Mouse (Mus musculus): ENCODE results near the gene Ctla2b. TPM values are rescaled to one million over a fixed set of nuclear protein-coding genes. Genes with fewer than 3 reads are reported as not detected.
A peak's percentile ranks its signal among the peaks of the same experiment; 100 is the strongest.
"Not testable (repeated sequence)": the region's sequence is repeated elsewhere in the genome, so short reads cannot be mapped to it uniquely, and the experiment has no call there.

Gene Ctla2b
- total RNA-seq (2021) = 1 to 10 TPM; 1.3 to 4.3 TPM
- long read RNA-seq, experiment 1 = 0 reads
- long read RNA-seq, experiment 2, partial matches to known transcripts = 0 of 1 reads
- long read RNA-seq, experiment 2, other reads (novel, unspliced or antisense) = 0 of 1 reads

- DNase-seq = peak; percentile 67
These were observed at the start of gene Ctla2b for GRCm38 (mm10) chr13:60897328-60897727. Gene Ctla2b, minus strand, starts transcription at chr13:60897447.

GRCm38 (mm10) chr13:60941884-60942283 is 44.6 kb upstream of the Ctla2b start, which contains the start of gene Tpbpa:
Gene Tpbpa, minus strand, starts transcription at chr13:60941984.
- not testable (repeated sequence) for DNase-seq

GRCm38 (mm10) chr13:60936500-60936901 is 39.3 kb upstream of the Ctla2b start, which contains the start of the genes Gm49391 and Ctla2a:
Gene Gm49391, minus strand, starts transcription at chr13:60936571.
Gene Ctla2a, minus strand, starts transcription at chr13:60936625.
- DNase-seq = peak; percentile 28

GRCm38 (mm10) chr13:60935490-60935889 is 38.2 kb upstream of the Ctla2b start, which contains the start of gene Gm49393:
Gene Gm49393, minus strand, starts transcription at chr13:60935590.
- DNase-seq = not testable (repeated sequence)

- not testable (repeated sequence) for DNase-seq
These were observed 7.5 kb upstream of the Ctla2b start, which contains the start of gene Tpbpb for GRCm38 (mm10) chr13:60904780-60905179. Gene Tpbpb, minus strand, starts transcription at chr13:60904880.

- DNase-seq = not testable (repeated sequence)
These were observed 453 bp downstream of the Ctla2b start, which contains the start of gene Gm49392 for GRCm38 (mm10) chr13:60896794-60897193. Gene Gm49392, minus strand, starts transcription at chr13:60896894.

GRCm38 (mm10) chr13:60895406-60896160 is 1.7 kb downstream of the Ctla2b start:
- DNase-seq = no peak

GRCm38 (mm10) chr13:60892301-60892700 is 4.9 kb downstream of the Ctla2b start:
- no peak for DNase-seq

- no peak for DNase-seq
These were observed 33.0 kb downstream of the Ctla2b start, which contains the start of gene 4930486L24Rik for GRCm38 (mm10) chr13:60864281-60864680. Gene 4930486L24Rik, minus strand, starts transcription at chr13:60864475.

- DNase-seq = no peak
These were observed 48.8 kb downstream of the Ctla2b start for GRCm38 (mm10) chr13:60848241-60849120.

Other genes with a start within 250 kb of the Ctla2b start
- not detected for gene BC051665, start 111.1 kb downstream of the Ctla2b start, total RNA-seq (2021)
- not detected for gene Ctsll3, start 94.6 kb downstream of the Ctla2b start, total RNA-seq (2021)
- under 1 TPM in 1 of 2 experiments, not detected in 1; 0.40 TPM for gene 4930486L24Rik, start 33.0 kb downstream of the Ctla2b start, total RNA-seq (2021)
- under 1 TPM; 0.32 to 0.74 TPM for gene Gm49392, start 553 bp downstream of the Ctla2b start, total RNA-seq (2021)
- gene Tpbpb, start 7.4 kb upstream of the Ctla2b start, total RNA-seq (2021) = not detected
- not detected for gene Gm49393, start 38.1 kb upstream of the Ctla2b start, total RNA-seq (2021)
- gene Gm49391, start 39.1 kb upstream of the Ctla2b start, total RNA-seq (2021) = 1 to 10 TPM in 1 of 2 experiments, under 1 TPM in 1; 0.87 to 1.1 TPM
- 10 to 100 TPM; 18.1 to 40.9 TPM for gene Ctla2a, start 39.2 kb upstream of the Ctla2b start, total RNA-seq (2021)
- gene Tpbpa, start 44.5 kb upstream of the Ctla2b start, total RNA-seq (2021) = not detected
- not detected for gene Ctsj, start 108.5 kb upstream of the Ctla2b start, total RNA-seq (2021)
- gene Ctsq, start 143.2 kb upstream of the Ctla2b start, total RNA-seq (2021) = not detected

Data from gastrocnemius, postnatal 25 days (tissue).